Mouse (Mus musculus) forebrain, embryonic 12.5 days (tissue): ENCODE measurements around the gene Tmem30c. TPM values are rescaled to one million over a fixed set of nuclear protein-coding genes. Genes with fewer than 3 reads are reported as not detected.

Experiments
- ATAC-seq: fragments of 200-750 bp; cut with Nextera tagmentation; 2 replicates; pipeline ENCODE4 v1.8.0; 2017; ENCODE audit warnings: moderate TSS enrichment; ENCODE audit not compliant: low FRiP score
- H3K27ac ChIP-seq: fragments of 300-500 bp; sonication (generic); 2 replicates; pipeline ENCODE4 v1.5.1; 2016; ENCODE audit warnings: mild to moderate bottlenecking
- H3K27me3 ChIP-seq: fragments of 300-500 bp; sonication (generic); 2 replicates; pipeline ENCODE4 v1.6.1; 2016; ENCODE audit warnings: mild to moderate bottlenecking
- H3K36me3 ChIP-seq: fragments of 300-500 bp; sonication (generic); replicated peaks from 2 replicates; pipeline ENCODE4 v1.6.1; 2016; ENCODE audit warnings: mild to moderate bottlenecking
- H3K4me1 ChIP-seq: fragments of 300-500 bp; sonication (generic); 2 replicates; pipeline ENCODE4 v1.6.1; 2016
- H3K4me2 ChIP-seq: fragments of 300-500 bp; sonication (generic); 2 replicates; pipeline ENCODE4 v1.6.1; 2016; ENCODE audit warnings: mild to moderate bottlenecking, moderate library complexity
- H3K4me3 ChIP-seq: fragments of 300-500 bp; sonication (generic); replicated peaks from 2 replicates; pipeline ENCODE4 v1.5.1; 2016; ENCODE audit warnings: mild to moderate bottlenecking
- H3K9ac ChIP-seq: fragments of 300-500 bp; sonication (generic); 2 replicates; pipeline ENCODE4 v1.6.1; 2016; ENCODE audit warnings: mild to moderate bottlenecking
- H3K9me3 ChIP-seq: fragments of 300-500 bp; sonication (generic); 2 replicates; pipeline ENCODE4 v1.6.1; 2016
- WGBS: fragments of 180-500 bp; shearing (Covaris S2); methylation state at CpG from one replicate; pipeline ENCODE4 v1.1.7; 2016; 5-methylcytosine and 5-hydroxymethylcytosine counted together
- polyA plus RNA-seq: library from polyadenylated mRNA; unstranded; fragments of >200 nt; fragmentation: Nextera tagmentation; extraction: Ambion mirVana; gene quantifications from 2 replicates; pipeline ENCODE4 v1.2.1, GENCODE M21; 2016

The Tmem30c gene
- polyA plus RNA-seq, 1 experiment from 2014 or later = 0.26 TPM

GRCm38 (mm10) chr16:57280221-57281217 lies 12.1 kb downstream of the Tmem30c start:
- ATAC-seq = no peak
- H3K9me3 ChIP-seq = no peaks in the 10 kb centered on the region
- H3K27ac ChIP-seq = no peak overlapping the region
- H3K27me3 ChIP-seq = no peaks in the 10 kb centered on the region
- no peak overlapping the region for H3K9ac ChIP-seq
- H3K4me1 ChIP-seq = no peaks in the 10 kb centered on the region
- H3K4me2 ChIP-seq = no peak overlapping the region
- H3K36me3 ChIP-seq = no peaks in the 10 kb centered on the region
- no peak overlapping the region for H3K4me3 ChIP-seq
- WGBS = 92% methylated on average over 31 of the region's 31 CpGs

- no peak overlapping the region for H3K27ac ChIP-seq
- WGBS = 91% methylated on average over 10 of the region's 12 CpGs
- H3K9me3 ChIP-seq = no peaks in the 10 kb centered on the region
- H3K27me3 ChIP-seq = no peaks in the 10 kb centered on the region
- H3K9ac ChIP-seq = no peak overlapping the region
- no peaks in the 10 kb centered on the region for H3K4me1 ChIP-seq
- H3K4me2 ChIP-seq = no peak overlapping the region
- no peak for ATAC-seq
- H3K36me3 ChIP-seq = no peaks in the 10 kb centered on the region
- no peak overlapping the region for H3K4me3 ChIP-seq
Measured at GRCm38 (mm10) chr16:57278976-57279626, 13.6 kb downstream of the Tmem30c start.

GRCm38 (mm10) chr16:57269751-57270150 lies 22.9 kb downstream of the Tmem30c start:
- 91% methylated on average over 13 of the region's 13 CpGs for WGBS
- Histone ChIP-seq H3K27ac (no peak overlapping the region), H3K4me3 (no peak overlapping the region), H3K9ac (no peak overlapping the region), H3K36me3 (no peaks in the 10 kb centered on the region), H3K9me3 (0 out of 2 replicates have a peak, but pooled peaks cover 4% of the 10 kb centered on the region), H3K4me1 (no peaks in the 10 kb centered on the region), H3K27me3 (no peaks in the 10 kb centered on the region), H3K4me2 (no peak overlapping the region)
- no peak for ATAC-seq

GRCm38 (mm10) chr16:57268058-57268841 lies 24.4 kb downstream of the Tmem30c start:
- no peaks in the 10 kb centered on the region for H3K36me3 ChIP-seq
- H3K4me3 ChIP-seq = no peak overlapping the region
- H3K9me3 ChIP-seq = 0 out of 2 replicates have a peak, but pooled peaks cover 5% of the 10 kb centered on the region
- no peaks in the 10 kb centered on the region for H3K27me3 ChIP-seq
- no peak overlapping the region for H3K9ac ChIP-seq
- H3K4me2 ChIP-seq = no peak overlapping the region
- H3K4me1 ChIP-seq = no peaks in the 10 kb centered on the region
- ATAC-seq = no peak
- no peak overlapping the region for H3K27ac ChIP-seq
- 89% methylated on average over 14 of the region's 14 CpGs for WGBS

- Histone ChIP-seq H3K27ac (no peak overlapping the region), H3K27me3 (no peaks in the 10 kb centered on the region), H3K4me1 (no peaks in the 10 kb centered on the region), H3K4me2 (no peak overlapping the region), H3K4me3 (no peak overlapping the region), H3K9ac (no peak overlapping the region), H3K9me3 (0 out of 2 replicates have a peak, but pooled peaks cover 5% of the 10 kb centered on the region), H3K36me3 (no peaks in the 10 kb centered on the region)
- no peak for ATAC-seq
- 21% methylated on average over 1 of the region's 1 CpGs for WGBS
Measured at GRCm38 (mm10) chr16:57267068-57267467, 25.6 kb downstream of the Tmem30c start.

GRCm38 (mm10) chr16:57260152-57260551 lies 32.5 kb downstream of the Tmem30c start:
- Histone ChIP-seq H3K36me3 (no peaks in the 10 kb centered on the region), H3K4me1 (no peaks in the 10 kb centered on the region), H3K27me3 (no peaks in the 10 kb centered on the region), H3K4me3 (no peak overlapping the region), H3K4me2 (no peak overlapping the region), H3K9ac (no peak overlapping the region), H3K27ac (no peak overlapping the region), H3K9me3 (0 out of 2 replicates have a peak, but pooled peaks cover 5% of the 10 kb centered on the region)
- ATAC-seq = no peak
- 90% methylated on average over 10 of the region's 10 CpGs for WGBS

GRCm38 (mm10) chr16:57259356-57260083 lies 33.1 kb downstream of the Tmem30c start:
- WGBS = 90% methylated on average over 13 of the region's 13 CpGs
- no peaks in the 10 kb centered on the region for H3K27me3 ChIP-seq
- H3K9me3 ChIP-seq = no peaks in the 10 kb centered on the region
- no peaks in the 10 kb centered on the region for H3K4me1 ChIP-seq
- H3K27ac ChIP-seq = no peak overlapping the region
- ATAC-seq = no peak
- H3K4me3 ChIP-seq = no peak overlapping the region
- H3K36me3 ChIP-seq = no peaks in the 10 kb centered on the region
- no peak overlapping the region for H3K9ac ChIP-seq
- H3K4me2 ChIP-seq = no peak overlapping the region

DNA sequence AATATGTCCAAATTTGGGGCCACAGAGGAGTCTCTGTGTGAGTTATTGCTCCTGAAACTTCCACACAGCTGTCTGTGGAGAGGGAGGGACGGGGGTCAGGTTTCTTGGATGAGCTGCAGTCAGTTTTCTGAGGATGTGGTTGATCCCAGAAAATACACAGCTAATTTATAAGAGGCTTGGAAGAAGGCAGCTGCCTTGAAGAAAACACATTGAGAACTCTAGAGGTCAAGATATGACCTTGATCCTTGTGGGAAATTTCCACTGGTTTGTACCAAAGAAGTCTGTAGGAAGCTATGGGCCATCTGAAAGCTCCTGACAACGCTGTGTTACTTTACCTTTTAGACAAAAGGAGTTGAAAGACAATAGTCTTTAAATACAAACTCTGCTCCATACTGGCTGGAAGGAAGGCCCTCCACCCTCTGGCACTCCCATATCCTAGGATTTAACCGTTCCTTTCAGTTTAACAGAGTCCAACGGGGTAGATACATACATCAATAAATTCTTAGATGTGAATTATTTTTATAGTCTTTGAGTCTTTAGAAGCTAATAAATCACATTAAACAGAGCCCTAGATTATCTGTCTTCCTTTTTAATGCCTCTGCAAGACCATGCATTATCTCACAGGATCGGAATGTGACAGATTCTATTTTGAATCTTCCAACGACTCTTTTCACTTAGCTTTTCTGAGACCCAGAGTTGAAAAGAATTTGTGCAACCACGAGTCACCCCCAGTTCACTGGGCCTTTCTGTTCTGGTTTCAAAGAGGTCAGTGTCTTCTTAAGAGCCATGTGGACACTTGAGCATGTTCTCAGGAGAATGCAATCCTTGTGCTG lies 40.9 kb downstream of the Tmem30c start:
- ATAC-seq = no peak
- 46% methylated on average over 7 of the region's 7 CpGs for WGBS
- Histone ChIP-seq H3K4me1 (no peaks in the 10 kb centered on the region), H3K9ac (no peak overlapping the region), H3K4me3 (no peak overlapping the region), H3K4me2 (no peak overlapping the region), H3K9me3 (no peaks in the 10 kb centered on the region), H3K27me3 (no peaks in the 10 kb centered on the region), H3K27ac (no peak overlapping the region), H3K36me3 (no peaks in the 10 kb centered on the region)

DNA sequence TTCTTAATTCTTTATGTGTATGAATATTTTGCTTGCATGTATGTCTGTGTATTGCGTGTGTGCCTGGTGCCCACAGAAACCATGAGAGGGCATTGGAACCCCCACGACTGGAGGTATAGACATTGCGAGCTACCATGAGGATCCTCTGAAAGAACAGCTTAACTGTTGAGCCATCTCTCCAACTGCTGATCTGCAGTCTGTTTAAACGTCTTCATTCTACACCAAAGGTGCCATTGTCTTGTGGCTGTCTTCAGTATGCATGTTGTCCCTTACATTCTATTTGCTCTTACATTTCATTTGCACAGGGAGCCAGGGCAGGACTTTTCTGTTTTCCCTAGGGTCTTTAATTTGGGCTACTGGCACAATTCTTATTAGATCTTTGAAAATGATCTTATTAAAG lies 41.7 kb downstream of the Tmem30c start:
- no peak overlapping the region for H3K27ac ChIP-seq
- H3K9me3 ChIP-seq = no peaks in the 10 kb centered on the region
- no peak overlapping the region for H3K4me2 ChIP-seq
- no peak overlapping the region for H3K9ac ChIP-seq
- H3K4me3 ChIP-seq = no peak overlapping the region
- H3K4me1 ChIP-seq = no peaks in the 10 kb centered on the region
- ATAC-seq = no peak
- 90% methylated on average over 4 of the region's 4 CpGs for WGBS
- H3K36me3 ChIP-seq = no peaks in the 10 kb centered on the region
- no peaks in the 10 kb centered on the region for H3K27me3 ChIP-seq

DNA sequence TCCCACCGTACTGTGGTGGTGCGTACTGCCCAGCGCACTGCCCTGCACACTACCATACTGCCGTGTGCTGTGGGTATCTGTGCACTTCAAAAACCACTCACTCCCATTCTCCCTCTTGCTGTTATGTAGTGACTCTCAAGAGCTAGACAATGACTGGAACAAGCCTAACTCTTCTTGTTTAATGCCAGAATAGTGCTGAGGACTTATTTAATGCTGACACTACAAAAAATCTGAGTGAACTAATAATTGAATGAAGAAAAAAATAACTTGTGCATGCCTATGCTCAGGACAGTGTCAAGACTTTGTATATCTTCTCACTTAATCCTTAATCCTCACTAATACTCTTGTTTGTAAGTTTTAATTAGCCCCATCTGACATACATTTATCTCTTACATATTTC lies 45.2 kb downstream of the Tmem30c start:
- no peak overlapping the region for H3K27ac ChIP-seq
- WGBS = 95% methylated on average over 4 of the region's 4 CpGs
- no peaks in the 10 kb centered on the region for H3K4me1 ChIP-seq
- no peak for ATAC-seq
- no peaks in the 10 kb centered on the region for H3K9me3 ChIP-seq
- H3K9ac ChIP-seq = no peak overlapping the region
- no peaks in the 10 kb centered on the region for H3K27me3 ChIP-seq
- no peak overlapping the region for H3K4me2 ChIP-seq
- no peaks in the 10 kb centered on the region for H3K36me3 ChIP-seq
- no peak overlapping the region for H3K4me3 ChIP-seq

- Histone ChIP-seq H3K4me2 (no peak overlapping the region), H3K36me3 (no peaks in the 10 kb centered on the region), H3K27ac (no peak overlapping the region), H3K9me3 (no peaks in the 10 kb centered on the region), H3K9ac (no peak overlapping the region), H3K4me1 (no peaks in the 10 kb centered on the region), H3K4me3 (no peak overlapping the region), H3K27me3 (no peaks in the 10 kb centered on the region)
- 89% methylated on average over 3 of the region's 3 CpGs for WGBS
- no peak for ATAC-seq
Measured at GRCm38 (mm10) chr16:57246596-57246995, 46.1 kb downstream of the Tmem30c start.
